Comparison of ENCODE assay signal across 8 mouse cellular contexts in the genomic region with DNA sequence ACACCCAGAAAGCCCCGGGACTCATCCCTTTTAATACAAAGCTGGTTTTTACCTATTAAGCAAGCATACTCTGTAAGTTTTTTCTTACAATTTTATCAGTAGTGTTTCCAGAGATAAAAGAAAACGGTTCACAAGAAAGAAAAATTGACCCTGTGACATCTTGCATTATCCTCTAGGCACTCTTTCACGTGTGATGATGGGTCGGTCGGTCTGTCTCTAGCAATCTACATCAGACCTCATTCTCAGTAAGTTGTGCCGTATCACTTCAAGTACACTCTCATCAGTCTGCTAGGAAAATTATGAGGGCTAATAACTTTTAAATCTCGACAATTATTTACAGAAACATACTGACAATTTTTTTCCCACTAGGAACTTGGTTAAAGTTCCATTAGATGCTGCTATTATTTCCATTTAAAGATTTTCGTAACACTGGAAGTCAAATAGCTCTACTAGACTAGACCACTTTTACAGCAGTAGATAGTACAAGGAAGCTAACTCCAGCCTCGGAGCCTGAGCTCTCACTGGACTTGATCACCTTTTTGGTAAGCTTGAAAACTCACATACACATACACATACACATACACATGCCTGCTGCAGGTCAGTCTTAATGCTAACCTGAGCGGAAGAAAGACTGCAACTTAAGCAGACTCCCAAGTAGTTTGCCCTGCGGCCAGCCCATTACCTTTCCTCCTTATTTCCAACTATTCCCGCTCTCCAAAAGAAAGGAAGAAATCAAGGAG. TPM values are rescaled to one million over a fixed set of nuclear protein-coding genes. Genes with fewer than 3 reads are reported as not detected.
DNase-seq lines count a peak whose midpoint lies in the region; ATAC-seq and TF ChIP-seq lines count a peak whose summit lies in the region.

No protein-coding gene starts in this region.

- WGBS in forebrain, embryonic 15.5 days, result 18% methylated on average over 12 of the region's 12 CpGs
- 19% methylated on average over 12 of the region's 12 CpGs for WGBS in limb, embryonic 11.5 days
- WGBS in neural tube, embryonic 15.5 days, result 14% methylated on average over 12 of the region's 12 CpGs

- H3K4me3 ChIP-seq in ES-E14 (ENCODE audit: insufficient read depth in 1 of 2, low read depth in 1 of 2, low read length in 2 of 2, poor library complexity in 1 of 2, severe bottlenecking in 1 of 2), result peak overlapping the region; percentile 90 to 96
- peak overlapping the region; percentile 89 for H3K4me3 ChIP-seq in forebrain, embryonic 15.5 days
- H3K4me3 ChIP-seq in limb, embryonic 11.5 days (ENCODE audit: low read depth, low read length), result peak overlapping the region; percentile 97
- H3K4me3 ChIP-seq in neural tube, embryonic 15.5 days (replicated peaks), result peak overlapping the region; percentile 95

- peak overlapping the region; percentile 64 for H3K4me2 ChIP-seq in forebrain, embryonic 15.5 days (replicated peaks)
- peak overlapping the region; percentile 64 for H3K4me2 ChIP-seq in limb, embryonic 11.5 days (ENCODE audit: low read depth, severe bottlenecking)
- peak overlapping the region; percentile 88 for H3K4me2 ChIP-seq in neural tube, embryonic 15.5 days

- no peaks in the 10 kb centered on the region for H3K27me3 ChIP-seq in forebrain, embryonic 15.5 days
- H3K27me3 ChIP-seq in limb, embryonic 11.5 days (ENCODE audit: control insufficient read depth, insufficient read depth, low read length), result no peaks in the 10 kb centered on the region
- H3K27me3 ChIP-seq in neural tube, embryonic 15.5 days (replicated peaks), result no peaks in the 10 kb centered on the region

- H3K27ac ChIP-seq in ES-E14 (ENCODE audit: insufficient read depth, low read depth, low read length, poor library complexity, severe bottlenecking), result no peak overlapping the region
- no peak overlapping the region for H3K27ac ChIP-seq in forebrain, embryonic 15.5 days (replicated peaks)
- H3K27ac ChIP-seq in limb, embryonic 11.5 days (replicated peaks; ENCODE audit: low read depth, low read length), result peak overlapping the region; percentile 74; the same call in 1 of the 2 replicates
- H3K27ac ChIP-seq in neural tube, embryonic 15.5 days (replicated peaks), result peak overlapping the region; percentile 79; the same call in 1 of the 2 replicates

- peaks cover 2% of the 10 kb centered on the region for H3K36me3 ChIP-seq in ES-E14 (ENCODE audit: control insufficient read depth, insufficient read depth, low read length, poor library complexity, severe bottlenecking)
- peaks cover 11% of the 10 kb centered on the region for H3K36me3 ChIP-seq in forebrain, embryonic 15.5 days
- peaks cover 6% of the 10 kb centered on the region; the same call in 1 of the 2 replicates for H3K36me3 ChIP-seq in limb, embryonic 11.5 days (ENCODE audit: control insufficient read depth, insufficient read depth, low read length)
- H3K36me3 ChIP-seq in neural tube, embryonic 15.5 days, result peaks cover 9% of the 10 kb centered on the region

- H3K9ac ChIP-seq in ES-E14 (ENCODE audit: insufficient read depth, low read depth, low read length, poor library complexity, severe bottlenecking), result peak overlapping the region; percentile 97
- H3K9ac ChIP-seq in forebrain, embryonic 15.5 days (replicated peaks), result peak overlapping the region; percentile 86
- peak overlapping the region; percentile 92 for H3K9ac ChIP-seq in limb, embryonic 11.5 days (ENCODE audit: low read length)
- H3K9ac ChIP-seq in neural tube, embryonic 15.5 days (replicated peaks), result peak overlapping the region; percentile 86

- peak; percentile 25 for DNase-seq in embryo, embryonic 9.5 days (ENCODE audit: extremely low spot score)
- DNase-seq in embryo, embryonic 10 days (ENCODE audit: low spot score), result no peak
- no peak for DNase-seq in ES-E14 (ENCODE audit: low read depth, low spot score)
- DNase-seq in limb, embryonic 11.5 days (ENCODE audit: low spot score), result no peak
- no peak for DNase-seq in left cerebral cortex, adult 11 months (ENCODE audit: low spot score)
- DNase-seq in gastrocnemius, postnatal 25 days, result no peak

- in situ Hi-C loops in ES-E14 (cut with MboI; ENCODE audit: low sequenced_read_pairs in 2 of 2, unreplicated experiment in 2 of 2), result loop anchor here (25.0 kb wide), 2 partner anchors 90 to 1165 kb away; a partner anchor contains a TSS

- no peak; the same call in 1 of the 2 replicates for ATAC-seq in forebrain, embryonic 15.5 days (replicated peaks)
- no peak for ATAC-seq in limb, embryonic 11.5 days (ENCODE audit: insufficient number of reproducible peaks, low FRiP score, low TSS enrichment, low read depth)
- ATAC-seq in neural tube, embryonic 15.5 days (ENCODE audit: low FRiP score), result no peak

- H3K4me1 ChIP-seq in ES-E14 (ENCODE audit: control insufficient read depth in 2 of 2, insufficient read depth in 2 of 2, low read length in 2 of 2, poor library complexity in 1 of 2), result peaks cover 2 to 3% of the 10 kb centered on the region in 2 experiments; a peak in 3 of 4 replicates
- H3K4me1 ChIP-seq in forebrain, embryonic 15.5 days, result peaks cover 22% of the 10 kb centered on the region
- peaks cover 9% of the 10 kb centered on the region; the same call in 1 of the 2 replicates for H3K4me1 ChIP-seq in limb, embryonic 11.5 days (ENCODE audit: control insufficient read depth, insufficient read depth, low read length)
- H3K4me1 ChIP-seq in neural tube, embryonic 15.5 days, result peaks cover 21% of the 10 kb centered on the region

- no peaks in the 10 kb centered on the region for H3K9me3 ChIP-seq in ES-E14 (ENCODE audit: control insufficient read depth, insufficient read depth, low read depth, low read length)
- no peaks in the 10 kb centered on the region for H3K9me3 ChIP-seq in forebrain, embryonic 15.5 days
- H3K9me3 ChIP-seq in limb, embryonic 11.5 days (ENCODE audit: control insufficient read depth, low read length), result no peaks in the 10 kb centered on the region
- H3K9me3 ChIP-seq in neural tube, embryonic 15.5 days (replicated peaks), result no peaks in the 10 kb centered on the region

TF ChIP-seq in ES-E14, 5 proteins besides CTCF, POLR2A, EP300 and RAD21:
- no peak for TF ChIP-seq ZNF384 (IDR thresholded peaks at IDR 0.05; ENCODE audit: low read depth, low read length)
- TF ChIP-seq HCFC1 (IDR thresholded peaks at IDR 0.05; ENCODE audit: borderline replicate concordance, insufficient read depth, low read length), result no peak
- no peak for TF ChIP-seq CHD2 (IDR thresholded peaks at IDR 0.05; ENCODE audit: low read depth, low read length)
- TF ChIP-seq ZC3H11A (IDR thresholded peaks at IDR 0.05; ENCODE audit: borderline replicate concordance, low read depth, low read length), result no peak
- TF ChIP-seq MAFK (IDR thresholded peaks at IDR 0.05; ENCODE audit: insufficient read depth, low read depth, low read length), result no peak
TF ChIP-seq in ES-E14: peak in this region for 0.

RNA-seq across cellular contexts. Expression of a gene that starts 1.0 kb away (rescaled TPM):
- total RNA-seq in ES-E14 (2012; rRNA removed), result 83.8 and 94.1 TPM in 2 replicates
- 43.3 and 47.2 TPM in 2 replicates for polyA plus RNA-seq in forebrain, embryonic 15.5 days (2015; fragmentation: Nextera tagmentation; extraction: Ambion mirVana)
- 91.9 and 95.6 TPM in 2 replicates for polyA plus RNA-seq in limb, embryonic 11.5 days (2014; fragmentation: Nextera tagmentation; extraction: Ambion mirVana)
- 34.2 and 40.5 TPM in 2 replicates for polyA plus RNA-seq in neural tube, embryonic 15.5 days (2015; fragmentation: Nextera tagmentation; extraction: Ambion mirVana)
- total RNA-seq in gastrocnemius, postnatal 25 days (2021), result 1 to 10 TPM; 8.6 to 8.7 TPM

Comparison
In these comparisons a context has a peak if more than half of its experiments do, and no peak if none do; other contexts are left out.
1. H3K27ac ChIP-seq: peak in limb, embryonic 11.5 days (single experiment) and neural tube, embryonic 15.5 days (single experiment); none in ES-E14 (single experiment) and forebrain, embryonic 15.5 days (single experiment).
2. Peak in every context shown above with its lines, with median percentiles within 50 percentile points of each other: H3K4me3 ChIP-seq, H3K9ac ChIP-seq and H3K4me2 ChIP-seq.